Mouse (Mus musculus): Measurements from ENCODE around the gene Olfml3. TPM values are rescaled to one million over a fixed set of nuclear protein-coding genes. Genes with fewer than 3 reads are reported as not detected.

Olfml3 gene
- polyA plus RNA-seq, 1 experiment, result 15.3 TPM

DNA sequence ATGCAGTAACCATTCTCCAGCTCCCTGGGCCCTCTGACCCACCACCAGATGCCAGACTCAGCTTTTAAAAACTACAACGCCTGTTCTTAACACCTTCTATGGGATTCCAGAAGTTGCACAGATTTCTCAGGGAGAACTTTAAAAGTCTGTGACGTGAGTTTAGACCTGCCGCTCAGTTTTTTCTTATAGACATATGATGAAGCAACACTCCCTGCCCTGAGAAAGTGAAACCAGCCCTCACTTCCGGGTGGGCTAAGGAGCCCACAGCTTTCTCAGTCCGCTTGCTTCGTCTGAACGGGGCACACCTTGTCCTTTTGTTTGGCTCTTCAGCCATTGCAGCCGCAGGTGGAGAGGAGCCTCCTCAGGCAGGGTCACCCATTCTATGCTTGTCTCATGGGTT, 22.9 kb downstream of the Olfml3 start:
- H3K4me2 ChIP-seq (ENCODE audit: low read depth), result no peak overlapping the region
- H3ac ChIP-seq (ENCODE audit: control insufficient read depth, insufficient read length), result no peak overlapping the region
- TF ChIP-seq TCF3 (IDR thresholded peaks at IDR 0.05; ENCODE audit: insufficient read length, low read depth) (no peak), CEBPB (IDR thresholded peaks at IDR 0.05; ENCODE audit: insufficient read depth, poor library complexity, severe bottlenecking) (no peak), MAX (IDR thresholded peaks at IDR 0.05; ENCODE audit: low read depth) (no peak), MYOG (IDR thresholded peaks at IDR 0.05; ENCODE audit: control insufficient read depth in 1 of 3, insufficient read depth in 1 of 3, insufficient read length in 2 of 3, low read depth in 2 of 3) (no peak), USF1 (IDR thresholded peaks at IDR 0.05; ENCODE audit: low read depth) (no peak), POLR2AphosphoS2 (IDR thresholded peaks at IDR 0.05; ENCODE audit: insufficient read length, low read depth) (no peak), TCF12 (IDR thresholded peaks at IDR 0.05; ENCODE audit: insufficient read depth, poor library complexity, severe bottlenecking) (no peak), E2F4 (IDR thresholded peaks at IDR 0.05; ENCODE audit: insufficient read depth) (no peak), REST (IDR thresholded peaks at IDR 0.05; ENCODE audit: insufficient read depth, insufficient read length) (no peak), POLR2A (IDR thresholded peaks at IDR 0.05; ENCODE audit: insufficient read length, low read depth) (no peak), SRF (IDR thresholded peaks at IDR 0.05; ENCODE audit: control insufficient read depth, insufficient read length, low read depth) (no peak), MYOD1 (IDR thresholded peaks at IDR 0.05; ENCODE audit: control insufficient read depth in 1 of 3, insufficient read length in 2 of 3, low read depth in 2 of 3) (no peak)

DNA sequence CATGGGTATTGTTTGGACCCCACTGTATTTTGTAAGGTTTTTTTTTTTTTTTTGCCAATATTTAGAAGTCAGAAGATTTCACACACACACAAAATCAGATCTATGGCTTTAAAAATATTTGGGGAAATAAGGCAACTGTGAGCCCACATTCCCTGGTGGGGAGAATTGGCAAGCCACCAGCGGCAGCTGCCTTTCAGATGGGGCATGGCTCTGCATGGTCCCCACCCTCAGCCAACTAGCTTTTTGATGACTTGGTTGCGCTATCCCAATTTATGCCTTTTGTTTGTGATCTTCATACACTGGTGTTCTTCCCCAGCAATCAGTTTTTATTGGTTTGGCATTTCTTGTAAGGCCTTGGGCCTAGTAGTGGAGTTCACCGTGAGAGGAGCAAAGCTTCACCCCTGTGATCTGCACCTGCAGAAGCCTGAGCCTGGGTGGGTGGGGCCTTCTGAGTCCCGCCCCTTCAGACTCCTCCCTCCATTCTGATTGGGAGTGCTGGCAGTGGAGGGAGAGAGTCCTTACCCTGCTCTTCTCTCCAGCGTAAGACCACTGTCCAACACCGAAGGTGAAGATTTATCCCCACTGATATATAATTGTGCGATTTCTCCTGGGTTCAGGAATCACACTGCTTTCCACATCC, 23.4 kb downstream of the Olfml3 start:
- no peaks in the 10 kb centered on the region for H3K36me3 ChIP-seq (ENCODE audit: control insufficient read depth, insufficient read depth)
- no peak overlapping the region for H3K4me2 ChIP-seq (ENCODE audit: low read depth)
- H3K79me2 ChIP-seq (ENCODE audit: control insufficient read depth, insufficient read depth), result no peaks in the 10 kb centered on the region
- H3ac ChIP-seq (ENCODE audit: control insufficient read depth, insufficient read length), result no peak overlapping the region
- no peaks in the 10 kb centered on the region for H3K27me3 ChIP-seq (ENCODE audit: control insufficient read depth, insufficient read depth, insufficient read length)
- no peak overlapping the region for H3K4me3 ChIP-seq
- no peak for TF ChIP-seq TCF12 (IDR thresholded peaks at IDR 0.05; ENCODE audit: insufficient read depth, poor library complexity, severe bottlenecking)
- peak in 1 of 3 experiments; percentile 18 for TF ChIP-seq MYOD1 (IDR thresholded peaks at IDR 0.05; ENCODE audit: control insufficient read depth in 1 of 3, insufficient read length in 2 of 3, low read depth in 2 of 3)
- TF ChIP-seq USF1 (IDR thresholded peaks at IDR 0.05; ENCODE audit: low read depth), result no peak
- no peak for TF ChIP-seq POLR2A (IDR thresholded peaks at IDR 0.05; ENCODE audit: insufficient read length, low read depth)

More for the DNA sequence above, 22.9 kb downstream of the Olfml3 start:
- H3K27me3 ChIP-seq (ENCODE audit: control insufficient read depth, insufficient read depth, insufficient read length), result no peaks in the 10 kb centered on the region
- no peaks in the 10 kb centered on the region for H3K79me2 ChIP-seq (ENCODE audit: control insufficient read depth, insufficient read depth)
- H3K4me3 ChIP-seq, result no peak overlapping the region
- no peaks in the 10 kb centered on the region for H3K36me3 ChIP-seq (ENCODE audit: control insufficient read depth, insufficient read depth)

DNA sequence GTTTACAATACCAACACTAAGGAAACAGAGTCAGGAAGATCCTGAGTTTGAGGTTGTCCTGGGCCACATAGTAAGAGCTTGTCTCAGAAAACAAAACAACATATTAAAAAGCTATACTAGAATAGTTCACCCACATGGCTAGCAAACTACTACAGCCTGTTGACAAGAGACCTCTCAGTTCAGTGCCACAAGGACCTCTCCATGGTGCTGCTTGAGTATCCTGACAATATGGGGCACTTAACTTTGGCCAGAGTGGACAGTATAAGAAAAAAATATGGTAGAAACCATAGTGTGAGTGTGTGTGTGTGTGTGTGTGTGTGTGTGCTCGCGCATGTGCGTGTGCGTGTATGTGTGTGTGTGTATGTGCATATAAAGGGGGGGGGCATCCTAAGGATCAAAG, 25.6 kb downstream of the Olfml3 start:
- Histone ChIP-seq H3K27me3 (ENCODE audit: control insufficient read depth, insufficient read depth, insufficient read length) (no peaks in the 10 kb centered on the region), H3ac (ENCODE audit: control insufficient read depth, insufficient read length) (no peak overlapping the region), H3K36me3 (ENCODE audit: control insufficient read depth, insufficient read depth) (no peaks in the 10 kb centered on the region), H3K79me2 (ENCODE audit: control insufficient read depth, insufficient read depth) (no peaks in the 10 kb centered on the region), H3K4me2 (ENCODE audit: low read depth) (no peak overlapping the region), H3K4me3 (no peak overlapping the region)
- TF ChIP-seq TCF12 (IDR thresholded peaks at IDR 0.05; ENCODE audit: insufficient read depth, poor library complexity, severe bottlenecking) (no peak), TCF3 (IDR thresholded peaks at IDR 0.05; ENCODE audit: insufficient read length, low read depth) (no peak), REST (IDR thresholded peaks at IDR 0.05; ENCODE audit: insufficient read depth, insufficient read length) (peak; percentile 76), MAX (IDR thresholded peaks at IDR 0.05; ENCODE audit: low read depth) (peak; percentile 29)

- no peaks in the 10 kb centered on the region for H3K79me2 ChIP-seq (ENCODE audit: control insufficient read depth, insufficient read depth)
- no peaks in the 10 kb centered on the region for H3K36me3 ChIP-seq (ENCODE audit: control insufficient read depth, insufficient read depth)
- no peak overlapping the region for H3K4me3 ChIP-seq
- no peaks in the 10 kb centered on the region for H3K27me3 ChIP-seq (ENCODE audit: control insufficient read depth, insufficient read depth, insufficient read length)
- no peak for TF ChIP-seq USF1 (IDR thresholded peaks at IDR 0.05; ENCODE audit: low read depth)
- TF ChIP-seq REST (IDR thresholded peaks at IDR 0.05; ENCODE audit: insufficient read depth, insufficient read length), result no peak
- TF ChIP-seq E2F4 (IDR thresholded peaks at IDR 0.05; ENCODE audit: insufficient read depth), result no peak
- no peak for TF ChIP-seq MYOG (IDR thresholded peaks at IDR 0.05; ENCODE audit: control insufficient read depth in 1 of 3, insufficient read depth in 1 of 3, insufficient read length in 2 of 3, low read depth in 2 of 3)
- no peak for TF ChIP-seq POLR2AphosphoS2 (IDR thresholded peaks at IDR 0.05; ENCODE audit: insufficient read length, low read depth)
- no peak for TF ChIP-seq MAX (IDR thresholded peaks at IDR 0.05; ENCODE audit: low read depth)
- no peak for TF ChIP-seq TCF12 (IDR thresholded peaks at IDR 0.05; ENCODE audit: insufficient read depth, poor library complexity, severe bottlenecking)
- no peak for TF ChIP-seq POLR2A (IDR thresholded peaks at IDR 0.05; ENCODE audit: insufficient read length, low read depth)
- no peak for TF ChIP-seq SRF (IDR thresholded peaks at IDR 0.05; ENCODE audit: control insufficient read depth, insufficient read length, low read depth)
- no peak for TF ChIP-seq CEBPB (IDR thresholded peaks at IDR 0.05; ENCODE audit: insufficient read depth, poor library complexity, severe bottlenecking)
- TF ChIP-seq TCF3 (IDR thresholded peaks at IDR 0.05; ENCODE audit: insufficient read length, low read depth), result no peak
- TF ChIP-seq MYOD1 (IDR thresholded peaks at IDR 0.05; ENCODE audit: control insufficient read depth in 1 of 3, insufficient read length in 2 of 3, low read depth in 2 of 3), result no peak
- no peak overlapping the region for H3ac ChIP-seq (ENCODE audit: control insufficient read depth, insufficient read length)
- H3K4me2 ChIP-seq (ENCODE audit: low read depth), result no peak overlapping the region
Observed at GRCm38 (mm10) chr3:103709470-103710040, 28.2 kb downstream of the Olfml3 start.

GRCm38 (mm10) chr3:103705426-103705825, 32.4 kb downstream of the Olfml3 start:
- TF ChIP-seq SRF (IDR thresholded peaks at IDR 0.05; ENCODE audit: control insufficient read depth, insufficient read length, low read depth), result no peak
- no peak for TF ChIP-seq POLR2A (IDR thresholded peaks at IDR 0.05; ENCODE audit: insufficient read length, low read depth)
- no peak for TF ChIP-seq CEBPB (IDR thresholded peaks at IDR 0.05; ENCODE audit: insufficient read depth, poor library complexity, severe bottlenecking)
- no peak for TF ChIP-seq TCF12 (IDR thresholded peaks at IDR 0.05; ENCODE audit: insufficient read depth, poor library complexity, severe bottlenecking)
- no peak for TF ChIP-seq USF1 (IDR thresholded peaks at IDR 0.05; ENCODE audit: low read depth)
- TF ChIP-seq MYOG (IDR thresholded peaks at IDR 0.05; ENCODE audit: control insufficient read depth in 1 of 3, insufficient read depth in 1 of 3, insufficient read length in 2 of 3, low read depth in 2 of 3), result no peak
- no peak for TF ChIP-seq POLR2AphosphoS2 (IDR thresholded peaks at IDR 0.05; ENCODE audit: insufficient read length, low read depth)
- no peak for TF ChIP-seq TCF3 (IDR thresholded peaks at IDR 0.05; ENCODE audit: insufficient read length, low read depth)
- TF ChIP-seq E2F4 (IDR thresholded peaks at IDR 0.05; ENCODE audit: insufficient read depth), result no peak
- TF ChIP-seq MYOD1 (IDR thresholded peaks at IDR 0.05; ENCODE audit: control insufficient read depth in 1 of 3, insufficient read length in 2 of 3, low read depth in 2 of 3), result no peak
- no peak for TF ChIP-seq MAX (IDR thresholded peaks at IDR 0.05; ENCODE audit: low read depth)
- no peak for TF ChIP-seq REST (IDR thresholded peaks at IDR 0.05; ENCODE audit: insufficient read depth, insufficient read length)
- no peaks in the 10 kb centered on the region for H3K79me2 ChIP-seq (ENCODE audit: control insufficient read depth, insufficient read depth)
- H3ac ChIP-seq (ENCODE audit: control insufficient read depth, insufficient read length), result no peak overlapping the region
- no peak overlapping the region for H3K4me3 ChIP-seq
- H3K27me3 ChIP-seq (ENCODE audit: control insufficient read depth, insufficient read depth, insufficient read length), result no peaks in the 10 kb centered on the region
- no peaks in the 10 kb centered on the region for H3K36me3 ChIP-seq (ENCODE audit: control insufficient read depth, insufficient read depth)
- no peak overlapping the region for H3K4me2 ChIP-seq (ENCODE audit: low read depth)
